Mouse (Mus musculus) embryonic facial prominence, embryonic 11.5 days (tissue): ENCODE measurements around the gene Gm6309. TPM values are rescaled to one million over a fixed set of nuclear protein-coding genes. Genes with fewer than 3 reads are reported as not detected.

Experiments
- ATAC-seq: fragments of 200-750 bp; cut with Nextera tagmentation; replicated peaks from 2 replicates; pipeline ENCODE4 v1.8.0; 2017; ENCODE audit warnings: low read depth; ENCODE audit not compliant: insufficient number of reproducible peaks, low FRiP score, low TSS enrichment
- DNase-seq: peaks from one replicate; pipeline ENCODE4 v3.0.0-alpha.2; 2015; ENCODE audit warnings: low spot score
- H3K27ac ChIP-seq: fragments of 300-500 bp; sonication (generic); replicated peaks from 2 replicates; pipeline ENCODE4 v1.5.1; 2014; ENCODE audit warnings: mild to moderate bottlenecking, low read depth, low read length, control low read depth
- H3K27me3 ChIP-seq: fragments of 300-500 bp; sonication (generic); 2 replicates; pipeline ENCODE4 v1.6.1; 2014; ENCODE audit warnings: mild to moderate bottlenecking, low read length, moderate library complexity, mixed read lengths; ENCODE audit not compliant: control insufficient read depth, insufficient read depth
- H3K36me3 ChIP-seq: fragments of 300-500 bp; sonication (generic); replicated peaks from 2 replicates; pipeline ENCODE4 v1.6.1; 2014; ENCODE audit warnings: low read depth, mild to moderate bottlenecking, low read length, moderate library complexity, mixed read lengths; ENCODE audit not compliant: control insufficient read depth, insufficient read depth
- H3K4me1 ChIP-seq: fragments of 300-500 bp; sonication (generic); 2 replicates; pipeline ENCODE4 v1.6.1; 2014; ENCODE audit warnings: low read length, mixed read lengths; ENCODE audit not compliant: control insufficient read depth, insufficient read depth
- H3K4me2 ChIP-seq: fragments of 300-500 bp; sonication (generic); 2 replicates; pipeline ENCODE4 v1.6.1; 2014; ENCODE audit warnings: low read depth, mild to moderate bottlenecking, control low read depth, low read length, moderate library complexity
- H3K4me3 ChIP-seq: fragments of 300-500 bp; sonication (generic); 2 replicates; pipeline ENCODE4 v1.5.1; 2014; ENCODE audit warnings: low read depth, low read length, control low read depth
- H3K9ac ChIP-seq: fragments of 300-500 bp; sonication (generic); replicated peaks from 2 replicates; pipeline ENCODE4 v1.6.1; 2014; ENCODE audit warnings: mild to moderate bottlenecking, control low read depth, low read length
- H3K9me3 ChIP-seq: fragments of 300-500 bp; sonication (generic); replicated peaks from 2 replicates; pipeline ENCODE4 v1.6.1; 2016; ENCODE audit warnings: mild to moderate bottlenecking, low read length, inconsistent platforms, mixed read lengths; ENCODE audit not compliant: control insufficient read depth
- WGBS: fragments of 180-500 bp; shearing (Covaris S2); extraction: QIAGEN DNeasy Blood & Tissue Kit; methylation state at CpG from one replicate; pipeline ENCODE4 v1.1.7; 2014; 5-methylcytosine and 5-hydroxymethylcytosine counted together
- polyA plus RNA-seq: library from polyadenylated mRNA; unstranded; fragments of >200 nt; fragmentation: Nextera tagmentation; extraction: Ambion mirVana; gene quantifications from 2 replicates; pipeline ENCODE4 v1.2.1, GENCODE M21; 2014

Gene Gm6309
- polyA plus RNA-seq, 1 experiment from 2014 or later, result not detected

DNA sequence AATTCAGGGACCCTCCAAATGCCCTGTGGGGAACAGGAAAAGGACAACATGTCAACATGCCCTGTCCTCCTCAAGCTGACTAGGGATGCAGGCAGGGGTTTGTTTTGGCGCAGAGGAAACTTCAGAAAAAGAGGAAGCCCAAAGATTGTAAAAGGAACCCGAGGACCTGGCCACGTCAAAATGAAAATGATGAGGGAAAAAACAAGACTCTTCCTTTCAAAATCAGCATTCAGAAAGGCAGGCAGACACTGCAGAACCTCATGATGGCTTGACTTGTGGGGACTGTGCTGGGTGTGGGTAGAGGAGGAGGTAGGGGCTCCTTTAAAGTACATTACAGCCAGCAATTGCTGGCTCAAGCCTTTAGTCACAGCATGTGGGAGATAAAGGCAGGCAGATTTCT lies 20.1 kb downstream of the Gm6309 start:
- Histone ChIP-seq H3K4me2 (no peak overlapping the region), H3K4me3 (no peak overlapping the region), H3K9ac (no peak overlapping the region), H3K4me1 (no peaks in the 10 kb centered on the region), H3K27me3 (no peaks in the 10 kb centered on the region), H3K36me3 (no peaks in the 10 kb centered on the region), H3K27ac (no peak overlapping the region), H3K9me3 (no peaks in the 10 kb centered on the region)
- 80% methylated on average over 3 of the region's 3 CpGs for WGBS
- no peak for DNase-seq
- no peak for ATAC-seq

DNA sequence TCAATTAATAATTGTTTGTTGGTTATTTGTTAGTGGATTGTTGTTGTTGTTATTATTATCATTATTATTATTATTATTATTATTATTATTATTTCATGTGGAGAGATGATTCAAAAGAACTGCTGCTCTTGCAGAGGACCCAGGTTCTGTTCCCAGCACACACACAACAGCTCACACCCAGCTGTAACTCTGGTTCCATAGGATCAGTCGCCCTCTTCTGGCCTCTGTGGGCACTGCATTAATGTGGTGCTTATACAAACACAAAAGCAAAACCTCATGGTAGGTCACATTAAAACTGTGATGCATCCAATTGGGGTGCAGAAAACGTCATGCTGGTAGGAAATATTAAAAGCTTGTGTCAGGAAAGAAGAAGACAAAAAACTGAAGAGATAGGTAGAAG lies 22.6 kb downstream of the Gm6309 start:
- ATAC-seq (no peak), DNase-seq (peak; percentile 47)
- Histone ChIP-seq H3K27ac (no peak overlapping the region), H3K36me3 (no peaks in the 10 kb centered on the region), H3K9ac (no peak overlapping the region), H3K27me3 (no peaks in the 10 kb centered on the region), H3K4me1 (no peaks in the 10 kb centered on the region), H3K9me3 (no peaks in the 10 kb centered on the region), H3K4me3 (no peak overlapping the region), H3K4me2 (no peak overlapping the region)
- 43% methylated on average over 2 of the region's 2 CpGs for WGBS

Other genes starting within 250 kb of the Gm6309 start
- not detected in 2 replicates for gene Cyp3a25, start 161.1 kb downstream of the Gm6309 start, polyA plus RNA-seq
- gene Cyp3a59, start 91.5 kb downstream of the Gm6309 start, polyA plus RNA-seq, result not detected in 2 replicates
- not detected in 2 replicates for gene Gm5565, start 10.2 kb downstream of the Gm6309 start, polyA plus RNA-seq
- gene 1700001J03Rik, start 14.6 kb upstream of the Gm6309 start, polyA plus RNA-seq, result not detected in 2 replicates
- gene Rnf6, start 50.8 kb upstream of the Gm6309 start, polyA plus RNA-seq, result 23.7 and 29.2 TPM in 2 replicates
- 33.8 and 39.0 TPM in 2 replicates for gene Cdk8, start 60.5 kb upstream of the Gm6309 start, polyA plus RNA-seq
- 3.8 and 3.9 TPM in 2 replicates for gene Wasf3, start 214.3 kb upstream of the Gm6309 start, polyA plus RNA-seq